Mouse (Mus musculus): ENCODE results near the gene Tcf3. TPM values are rescaled to one million over a fixed set of nuclear protein-coding genes. Genes with fewer than 3 reads are reported as not detected.

Tcf3 gene
- polyA plus RNA-seq (2012; rRNA removed) = 30.8 and 34.7 TPM in 2 replicates

DNA sequence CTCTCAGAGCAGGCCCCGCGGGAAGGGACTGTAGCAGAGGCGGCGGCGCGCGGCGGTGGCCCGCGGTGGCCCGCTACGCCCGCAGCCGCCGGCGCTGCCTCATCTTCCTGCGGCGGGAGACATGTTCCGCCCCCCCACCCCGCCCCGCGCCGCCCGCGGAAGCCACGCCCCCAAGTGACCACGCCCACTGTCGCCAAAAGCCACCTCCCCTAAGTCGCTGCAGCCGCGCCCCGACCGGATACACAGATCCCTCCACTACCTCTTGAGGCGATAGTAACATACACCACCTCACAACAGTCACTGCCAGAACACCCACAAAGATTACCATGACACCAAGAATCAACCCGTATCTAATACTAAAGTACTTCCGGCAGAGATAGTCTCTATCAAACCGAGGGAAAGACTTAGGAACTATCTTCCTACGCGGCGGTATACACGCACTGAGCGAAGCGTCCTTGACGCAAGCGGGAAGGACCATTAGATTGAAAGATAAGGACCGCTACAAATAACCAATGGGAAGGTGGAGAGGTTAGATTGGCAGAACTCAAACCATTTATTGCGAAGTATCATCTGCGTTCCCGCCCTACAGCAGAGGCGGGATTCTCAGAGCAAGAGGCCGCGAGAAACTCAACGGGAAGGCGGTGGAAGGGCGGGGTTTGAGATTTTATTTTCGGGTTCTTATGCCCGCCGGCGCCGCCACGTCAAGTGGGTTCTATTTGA lies at the start of gene Tcf3:
Gene Tcf3 (minus strand): TSS at position 135 of the 720 bp plus-strand sequence.

DNA sequence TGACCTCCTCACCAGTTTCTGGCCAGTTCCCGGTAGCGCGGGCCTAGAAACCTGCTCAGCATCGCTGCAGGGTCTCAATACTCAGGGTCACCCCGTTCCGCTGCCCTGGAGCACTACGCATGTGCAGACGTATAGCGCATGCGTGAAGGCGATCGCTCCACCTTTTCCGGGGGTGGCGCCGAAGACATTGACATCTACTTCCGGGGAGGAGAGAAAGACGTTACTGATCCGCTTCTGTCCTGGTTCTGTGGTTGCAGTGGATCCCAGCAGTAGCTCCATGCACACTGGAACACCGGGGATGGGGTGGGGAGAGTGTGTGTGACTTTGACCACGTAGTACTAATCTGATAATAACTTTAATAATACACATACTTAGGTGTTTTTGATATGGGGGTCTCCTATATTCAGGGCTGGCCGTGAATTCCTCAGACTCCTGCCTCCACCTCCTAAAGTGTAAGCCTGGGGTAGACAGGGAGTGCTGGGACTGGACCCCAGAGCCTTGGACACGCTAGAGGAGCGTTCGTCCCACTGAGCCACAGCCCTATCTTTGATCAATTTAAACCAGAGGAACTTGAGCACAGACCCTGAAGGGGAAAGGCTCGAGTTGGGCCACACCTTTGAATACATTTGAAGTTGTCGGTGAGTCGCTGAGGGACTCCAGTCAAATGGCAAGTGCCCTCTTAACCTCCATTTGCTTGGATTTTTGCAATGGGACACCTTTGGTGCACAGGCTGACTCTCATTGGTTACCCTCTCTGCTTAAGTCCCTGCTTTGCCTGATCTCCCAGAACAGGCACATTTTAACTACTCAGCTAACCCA lies 26.6 kb downstream of the Tcf3 start, which contains the start of gene Uqcr11:
Gene Uqcr11 (minus strand): TSS at position 147 of the 818 bp plus-strand sequence.

DNA sequence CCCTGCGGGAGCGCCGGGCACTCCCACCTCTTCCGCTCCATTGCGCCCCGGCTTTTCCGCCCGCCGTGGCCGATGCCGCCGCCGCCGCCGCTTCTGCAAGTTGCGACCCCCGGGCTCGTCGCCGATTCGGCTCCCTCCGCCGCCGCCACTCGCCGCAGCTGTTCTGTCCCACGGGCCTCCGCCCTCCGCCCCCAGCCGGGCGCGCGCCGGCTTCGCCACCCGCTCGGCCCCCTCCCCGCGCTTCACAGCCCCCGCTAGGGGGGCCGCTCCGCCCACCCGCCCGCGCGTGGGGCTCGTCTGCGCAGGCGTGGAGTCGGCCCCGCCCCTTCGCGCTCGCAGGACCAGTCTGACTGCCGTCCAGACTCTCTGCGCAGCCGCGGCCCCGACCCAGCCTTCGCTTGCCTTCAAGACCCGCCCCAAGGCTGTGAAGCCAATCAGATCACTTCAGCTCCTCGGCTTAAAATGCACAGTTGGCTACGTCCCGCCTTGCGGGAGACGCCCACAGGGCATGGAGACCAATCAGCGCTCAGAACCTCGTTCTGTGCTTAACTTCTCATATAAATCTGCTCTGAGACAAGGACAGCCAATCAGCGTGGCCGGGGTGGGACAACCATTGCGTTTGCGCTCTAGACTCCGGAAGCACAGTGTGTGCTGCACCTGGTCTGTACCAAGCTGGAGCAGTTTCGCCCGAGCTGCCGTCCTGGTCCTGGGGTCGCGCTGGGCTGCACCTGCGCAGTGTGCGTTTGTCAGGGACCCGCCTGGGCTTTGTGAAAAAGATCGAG lies 34.1 kb downstream of the Tcf3 start, which contains the start of gene Mbd3:
Gene Mbd3 (minus strand): TSS at position 360 of the 782 bp plus-strand sequence.

DNA sequence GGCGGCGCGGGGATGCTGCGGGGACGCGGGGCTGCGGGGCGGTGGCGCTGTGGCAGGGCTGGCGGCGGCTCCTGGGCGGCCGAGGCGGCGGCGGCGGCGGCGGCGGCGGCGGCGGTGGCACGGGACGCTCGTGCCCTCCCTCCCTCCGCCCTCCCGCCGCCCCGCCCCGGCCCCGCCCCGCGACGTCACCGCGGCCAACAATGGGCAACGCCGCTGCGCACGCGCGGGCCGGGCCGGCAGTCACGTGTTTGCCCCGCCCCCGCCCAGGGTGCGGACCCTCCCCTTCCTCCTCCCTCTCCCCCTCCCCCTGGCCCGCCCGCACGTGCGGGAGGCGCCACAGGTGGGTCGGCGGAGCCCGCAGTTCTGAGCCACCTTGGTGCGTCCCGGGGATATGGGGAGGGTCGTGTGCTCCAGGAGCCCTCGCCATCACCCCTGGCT lies 45.9 kb downstream of the Tcf3 start, which contains the start of gene Mex3d:
Gene Mex3d (minus strand): TSS at position 138 of the 438 bp plus-strand sequence.

Other genes starting within 250 kb of the Tcf3 start
- gene Mum1, start 207.2 kb downstream of the Tcf3 start, polyA plus RNA-seq (2012; rRNA removed) = 12.0 and 12.6 TPM in 2 replicates
- gene Ndufs7, start 184.5 kb downstream of the Tcf3 start, polyA plus RNA-seq (2012; rRNA removed) = 210 and 248 TPM in 2 replicates
- 121 and 130 TPM in 2 replicates for gene Gamt, start 172.6 kb downstream of the Tcf3 start, polyA plus RNA-seq (2012; rRNA removed)
- gene Dazap1, start 172.2 kb downstream of the Tcf3 start, polyA plus RNA-seq (2012; rRNA removed) = 53.8 and 62.0 TPM in 2 replicates
- 1,560 and 1,972 TPM in 2 replicates for gene Rps15, start 141.2 kb downstream of the Tcf3 start, polyA plus RNA-seq (2012; rRNA removed)
- 0.03 and 0.05 TPM in 2 replicates for gene Apc2, start 137.7 kb downstream of the Tcf3 start, polyA plus RNA-seq (2012; rRNA removed)
- 18.0 and 18.1 TPM in 2 replicates for gene 2310011J03Rik, start 113.1 kb downstream of the Tcf3 start, polyA plus RNA-seq (2012; rRNA removed)
- gene Pcsk4, start 104.1 kb downstream of the Tcf3 start, polyA plus RNA-seq (2012; rRNA removed) = 9.3 and 9.5 TPM in 2 replicates
- 35.1 and 42.1 TPM in 2 replicates for gene Reep6, start 103.7 kb downstream of the Tcf3 start, polyA plus RNA-seq (2012; rRNA removed)
- 2.4 and 3.2 TPM in 2 replicates for gene Adamtsl5, start 85.2 kb downstream of the Tcf3 start, polyA plus RNA-seq (2012; rRNA removed)
- gene Plk5, start 77.2 kb downstream of the Tcf3 start, polyA plus RNA-seq (2012; rRNA removed) = 0.42 and 0.46 TPM in 2 replicates
- gene Mex3d, start 46.0 kb downstream of the Tcf3 start, polyA plus RNA-seq (2012; rRNA removed) = 2.4 and 2.5 TPM in 2 replicates
- gene Mbd3, start 34.1 kb downstream of the Tcf3 start, polyA plus RNA-seq (2012; rRNA removed) = 54.7 and 60.4 TPM in 2 replicates
- 756 and 889 TPM in 2 replicates for gene Uqcr11, start 26.8 kb downstream of the Tcf3 start, polyA plus RNA-seq (2012; rRNA removed)
- 0.01 TPM in 2 replicates for gene Onecut3, start 61.2 kb upstream of the Tcf3 start, polyA plus RNA-seq (2012; rRNA removed)
- gene Atp8b3, start 105.5 kb upstream of the Tcf3 start, polyA plus RNA-seq (2012; rRNA removed) = 0.01 TPM in 2 replicates
- gene Rexo1, start 127.9 kb upstream of the Tcf3 start, polyA plus RNA-seq (2012; rRNA removed) = 14.0 and 19.7 TPM in 2 replicates
- gene Klf16, start 143.7 kb upstream of the Tcf3 start, polyA plus RNA-seq (2012; rRNA removed) = 5.5 and 6.4 TPM in 2 replicates
- gene Abhd17a, start 156.7 kb upstream of the Tcf3 start, polyA plus RNA-seq (2012; rRNA removed) = 39.9 and 40.7 TPM in 2 replicates
- 17.8 and 19.9 TPM in 2 replicates for gene Scamp4, start 169.2 kb upstream of the Tcf3 start, polyA plus RNA-seq (2012; rRNA removed)
- gene Adat3, start 169.2 kb upstream of the Tcf3 start, polyA plus RNA-seq (2012; rRNA removed) = 3.1 and 3.6 TPM in 2 replicates
- 0.74 and 0.80 TPM in 2 replicates for gene Gm49322, start 172.4 kb upstream of the Tcf3 start, polyA plus RNA-seq (2012; rRNA removed)
- gene Csnk1g2, start 189.2 kb upstream of the Tcf3 start, polyA plus RNA-seq (2012; rRNA removed) = 61.9 and 64.2 TPM in 2 replicates
- gene Btbd2, start 223.4 kb upstream of the Tcf3 start, polyA plus RNA-seq (2012; rRNA removed) = 10.7 TPM in 2 replicates
- 42.1 and 45.1 TPM in 2 replicates for gene Mknk2, start 244.5 kb upstream of the Tcf3 start, polyA plus RNA-seq (2012; rRNA removed)